Mouse (Mus musculus) myocyte (in vitro differentiated cells): ENCODE data around the gene Angptl6. TPM values are rescaled to one million over a fixed set of nuclear protein-coding genes. Genes with fewer than 3 reads are reported as not detected.

ENCODE experiments used
- H3K27me3 ChIP-seq: one replicate; pipeline ENCODE4 v1.6.1; 2011; ENCODE audit not compliant: control insufficient read depth, insufficient read depth, insufficient read length
- H3K36me3 ChIP-seq: one replicate; pipeline ENCODE4 v1.6.1; 2011; ENCODE audit not compliant: control insufficient read depth, insufficient read depth
- H3K4me2 ChIP-seq: one replicate; pipeline ENCODE4 v1.6.1; 2011; ENCODE audit warnings: low read depth, control low read depth
- H3K4me3 ChIP-seq: one replicate; pipeline ENCODE4 v1.5.1; 2011; ENCODE audit warnings: mild to moderate bottlenecking, control low read depth, moderate library complexity
- H3K79me2 ChIP-seq: one replicate; pipeline ENCODE4 v1.6.1; 2011; ENCODE audit not compliant: control insufficient read depth, insufficient read depth
- H3ac ChIP-seq: one replicate; pipeline ENCODE4 v1.6.1; 2011; ENCODE audit not compliant: control insufficient read depth, insufficient read length
- CEBPB ChIP-seq: IDR thresholded peaks from 2 replicates; pipeline ENCODE4 v1.6.1; 2011; ENCODE audit warnings: mild to moderate bottlenecking, moderate library complexity; ENCODE audit not compliant: poor library complexity, insufficient read depth, severe bottlenecking
- E2F4 ChIP-seq: IDR thresholded peaks from one replicate; pipeline ENCODE4 v1.6.1; 2011; ENCODE audit warnings: mild to moderate bottlenecking, control low read depth, moderate library complexity; ENCODE audit not compliant: insufficient read depth
- MAX ChIP-seq: IDR thresholded peaks from one replicate; pipeline ENCODE4 v1.6.1; 2011; ENCODE audit warnings: low read depth, mild to moderate bottlenecking, control low read depth
- MYOD1 ChIP-seq, 3 experiments: IDR thresholded peaks; one replicate each; pipeline ENCODE4 v1.6.1; 2011; ENCODE audit warnings: control low read depth in 2 of 3, low read depth in 2 of 3, mild to moderate bottlenecking in 2 of 3, moderate library complexity in 1 of 3; ENCODE audit not compliant: insufficient read length in 2 of 3, control insufficient read depth in 1 of 3
- MYOG ChIP-seq, 3 experiments: IDR thresholded peaks; one replicate each; pipeline ENCODE4 v1.6.1; 2011; ENCODE audit warnings: control low read depth in 2 of 3, low read depth in 2 of 3, mild to moderate bottlenecking in 2 of 3; ENCODE audit not compliant: insufficient read length in 2 of 3, control insufficient read depth in 1 of 3, insufficient read depth in 1 of 3
- POLR2A ChIP-seq: IDR thresholded peaks from one replicate; pipeline ENCODE4 v1.6.1; 2011; ENCODE audit warnings: low read depth, mild to moderate bottlenecking, control low read depth, moderate library complexity; ENCODE audit not compliant: insufficient read length
- POLR2AphosphoS2 ChIP-seq: IDR thresholded peaks from one replicate; pipeline ENCODE4 v1.6.1; 2011; ENCODE audit warnings: low read depth, control low read depth; ENCODE audit not compliant: insufficient read length
- REST ChIP-seq: IDR thresholded peaks from one replicate; pipeline ENCODE4 v1.6.1; 2011; ENCODE audit warnings: mild to moderate bottlenecking, control low read depth, moderate library complexity; ENCODE audit not compliant: insufficient read depth, insufficient read length
- SRF ChIP-seq: IDR thresholded peaks from one replicate; pipeline ENCODE4 v1.6.1; 2011; ENCODE audit warnings: low read depth; ENCODE audit not compliant: control insufficient read depth, insufficient read length
- TCF12 ChIP-seq: IDR thresholded peaks from one replicate; pipeline ENCODE4 v1.6.1; 2011; ENCODE audit warnings: mild to moderate bottlenecking, control low read depth; ENCODE audit not compliant: poor library complexity, insufficient read depth, severe bottlenecking
- TCF3 ChIP-seq: IDR thresholded peaks from one replicate; pipeline ENCODE4 v1.6.1; 2011; ENCODE audit warnings: low read depth, control low read depth; ENCODE audit not compliant: insufficient read length
- USF1 ChIP-seq: IDR thresholded peaks from one replicate; pipeline ENCODE4 v1.6.1; 2011; ENCODE audit warnings: low read depth, mild to moderate bottlenecking, control low read depth, moderate library complexity
- polyA plus RNA-seq: library from polyadenylated mRNA; unstranded; fragments of >200 nt; fragmentation: generic; extraction: Trizol; gene quantifications from one replicate; pipeline ENCODE4 v1.2.1, GENCODE M21; 2012; ENCODE audit warnings: missing spikeins

The Angptl6 gene
- polyA plus RNA-seq, 1 experiment: 12.6 TPM

DNA sequence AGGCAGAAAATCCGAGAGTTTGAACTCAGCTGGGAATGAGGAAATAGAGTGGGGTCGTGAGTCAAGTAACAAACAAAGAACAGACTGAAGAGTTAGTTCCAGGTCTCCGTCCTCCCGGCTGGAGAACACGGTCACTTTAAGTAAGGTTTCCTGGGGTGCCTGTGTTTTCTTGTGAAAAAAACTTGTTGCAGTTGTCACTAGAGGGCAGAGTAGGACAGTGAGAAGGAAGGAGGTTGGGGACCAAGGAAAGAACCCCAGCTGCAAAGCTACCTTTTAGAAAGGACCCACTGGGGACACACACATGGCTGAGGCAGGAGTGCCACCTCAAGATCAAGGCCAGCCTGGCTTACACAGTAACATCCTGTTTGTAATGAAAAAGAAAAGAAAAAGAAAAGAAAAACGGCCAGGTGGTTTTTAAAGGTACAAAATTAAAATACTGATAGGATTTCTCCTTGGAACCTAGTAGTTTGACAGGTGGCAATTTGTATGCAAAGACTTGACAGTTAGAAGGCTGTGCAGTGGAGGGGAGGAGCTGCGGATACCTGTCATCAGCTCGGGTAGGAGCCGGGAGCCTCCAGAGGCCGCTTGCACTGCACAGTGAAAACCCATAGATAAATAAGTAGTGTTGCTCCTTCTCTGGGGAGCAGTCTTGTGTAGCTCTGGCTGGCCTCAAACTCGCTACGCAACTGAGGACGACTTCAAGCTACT, 22.1 kb upstream of the Angptl6 start:
- H3K4me3 ChIP-seq: no peak overlapping the region
- no peaks in the 10 kb centered on the region for H3K27me3 ChIP-seq
- H3K79me2 ChIP-seq: peaks cover 15% of the 10 kb centered on the region
- H3ac ChIP-seq: no peak overlapping the region
- TF ChIP-seq TCF12: no peak
- no peak overlapping the region for H3K4me2 ChIP-seq
- H3K36me3 ChIP-seq: peaks cover 6% of the 10 kb centered on the region

DNA sequence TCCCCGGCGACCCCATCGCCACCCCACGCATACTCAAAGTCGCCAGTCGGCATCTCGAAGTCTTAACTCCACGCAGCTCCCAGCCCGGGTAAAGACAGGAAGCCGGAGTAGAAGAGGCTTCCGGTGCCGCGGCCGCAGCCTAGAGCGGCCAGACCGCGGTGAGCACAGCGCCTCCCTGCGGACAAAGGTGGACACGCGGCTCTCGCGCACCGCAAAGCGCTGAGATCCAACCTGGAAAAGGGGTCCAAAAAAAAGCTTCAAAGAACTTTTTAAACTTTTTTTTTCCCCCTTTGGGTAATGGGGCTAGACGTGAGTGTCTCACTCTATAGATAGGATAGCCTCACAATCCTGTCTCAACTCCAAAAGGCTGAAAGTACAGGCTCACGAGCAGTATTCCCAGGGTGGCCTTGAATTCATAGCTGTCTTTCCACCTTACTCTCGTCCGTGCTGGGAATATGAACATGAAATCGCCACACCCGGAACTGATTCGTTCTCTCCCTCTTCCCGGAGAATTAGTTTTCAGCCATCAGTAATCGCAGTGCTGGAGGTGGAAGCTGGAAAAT, 19.1 kb upstream of the Angptl6 start, which contains the start of gene Eif3g:
Gene Eif3g (minus strand): TSS at position 113 of the 563 bp plus-strand sequence.
- peaks cover 4% of the 10 kb centered on the region for H3K36me3 ChIP-seq
- peaks cover 15% of the 10 kb centered on the region for H3K79me2 ChIP-seq
- no peaks in the 10 kb centered on the region for H3K27me3 ChIP-seq
- peak within 1 kb of the TSS; percentile 93 for H3K4me2 ChIP-seq
- peak within 1 kb of the TSS; percentile 62 for H3K4me3 ChIP-seq
- TF ChIP-seq POLR2AphosphoS2 (peak; percentile 70), REST (no peak), MYOG (IDR thresholded peaks at IDR 0.05; ENCODE audit: control insufficient read depth in 1 of 3, insufficient read depth in 1 of 3, insufficient read length in 2 of 3, low read depth in 2 of 3) (peak in 2 of 3 experiments; percentile 12 to 22), POLR2A (peak; percentile 71)
- peak within 1 kb of the TSS; percentile 98 for H3ac ChIP-seq

DNA sequence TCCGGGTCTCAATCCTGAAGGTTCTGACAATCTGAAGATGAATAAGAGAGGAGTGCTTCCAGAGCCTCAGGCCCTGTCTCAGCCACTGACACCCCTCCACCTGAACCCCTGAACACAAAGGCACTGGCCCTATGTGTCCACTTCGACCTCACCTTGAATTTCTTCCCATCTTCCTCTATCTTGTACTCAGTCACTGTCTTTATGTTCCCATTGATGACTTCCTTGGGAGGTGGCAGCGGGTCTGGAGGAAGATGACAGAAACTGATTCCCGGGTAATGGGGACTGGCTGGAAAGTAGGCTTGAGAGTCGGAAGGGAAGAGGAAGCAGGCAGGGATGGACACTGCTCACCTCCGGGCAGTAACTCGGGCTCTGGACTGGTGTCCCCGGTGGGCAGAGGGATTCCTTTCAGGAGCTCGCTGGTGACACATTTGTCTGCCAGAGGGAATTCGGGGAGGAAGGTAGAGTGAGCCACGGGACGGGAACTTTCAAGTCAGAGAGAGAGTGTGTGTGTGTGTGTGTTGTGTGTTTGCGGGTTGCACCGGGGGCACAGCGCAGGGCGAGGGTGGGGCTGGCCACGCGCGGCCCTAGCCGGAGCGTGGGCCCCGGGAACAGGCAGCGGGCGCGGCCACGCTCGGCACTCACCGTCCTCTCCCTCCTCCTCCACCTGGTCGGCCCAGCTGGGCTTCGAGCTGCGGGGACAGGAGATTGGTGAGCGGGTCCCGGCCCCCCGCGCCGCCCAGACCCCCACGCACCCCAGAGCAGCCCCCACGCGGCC, 18.4 kb upstream of the Angptl6 start:
- H3K4me2 ChIP-seq: peak overlapping the region; percentile 93
- peak overlapping the region; percentile 98 for H3ac ChIP-seq
- peak in 1 of 3 experiments; percentile 3 for TF ChIP-seq MYOG (IDR thresholded peaks at IDR 0.05; ENCODE audit: control insufficient read depth in 1 of 3, insufficient read depth in 1 of 3, insufficient read length in 2 of 3, low read depth in 2 of 3)
- TF ChIP-seq TCF12: no peak
- H3K36me3 ChIP-seq: peaks cover 4% of the 10 kb centered on the region
- H3K4me3 ChIP-seq: peak overlapping the region; percentile 62
- H3K27me3 ChIP-seq: no peaks in the 10 kb centered on the region
- H3K79me2 ChIP-seq: peaks cover 15% of the 10 kb centered on the region

DNA sequence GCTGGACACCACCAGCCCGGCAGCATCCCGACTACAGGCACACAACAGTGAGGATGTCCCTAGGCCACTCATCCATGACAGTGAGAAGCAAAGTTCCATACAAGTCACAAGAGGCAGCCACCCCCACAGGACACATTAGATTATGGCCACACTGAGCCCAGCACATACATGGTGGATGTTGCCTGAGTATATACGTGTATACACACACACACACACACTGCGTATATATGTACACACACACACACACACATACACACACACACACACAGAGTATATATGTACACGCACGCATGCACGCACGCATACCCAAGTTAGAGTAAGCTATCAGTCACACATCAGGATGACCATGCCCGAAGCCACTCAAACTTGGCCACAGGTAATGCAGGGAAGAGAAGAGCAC, 15.9 kb upstream of the Angptl6 start:
- Histone ChIP-seq H3ac (no peak overlapping the region), H3K79me2 (peaks cover 15% of the 10 kb centered on the region), H3K36me3 (peaks cover 21% of the 10 kb centered on the region), H3K4me3 (no peak overlapping the region), H3K27me3 (no peaks in the 10 kb centered on the region), H3K4me2 (no peak overlapping the region)
- TF ChIP-seq REST: no peak

DNA sequence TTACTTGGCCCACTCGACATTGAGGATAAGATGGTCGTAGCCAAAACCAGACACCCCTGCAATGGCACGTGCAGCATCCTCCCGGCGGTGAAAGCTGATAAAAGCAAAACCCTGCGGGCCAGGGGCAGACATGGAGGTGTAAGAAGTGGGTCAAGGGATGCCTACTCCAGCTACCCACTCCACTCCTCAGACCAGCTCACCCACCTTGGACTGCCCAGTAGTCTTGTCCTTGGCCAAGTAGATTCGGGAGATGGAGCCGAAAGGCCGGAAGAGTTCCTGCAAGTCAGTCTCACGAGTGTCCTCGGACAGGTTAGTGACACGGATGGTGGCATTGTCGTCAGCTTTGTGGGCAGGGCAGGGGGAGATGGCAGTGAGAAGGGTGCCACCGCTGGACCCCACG, 15.1 kb upstream of the Angptl6 start:
- TF ChIP-seq USF1 (no peak), E2F4 (no peak), SRF (no peak), MYOD1 (IDR thresholded peaks at IDR 0.05; ENCODE audit: control insufficient read depth in 1 of 3, insufficient read length in 2 of 3, low read depth in 2 of 3) (no peak), POLR2AphosphoS2 (no peak), TCF12 (no peak), MYOG (IDR thresholded peaks at IDR 0.05; ENCODE audit: control insufficient read depth in 1 of 3, insufficient read depth in 1 of 3, insufficient read length in 2 of 3, low read depth in 2 of 3) (no peak), MAX (no peak), REST (no peak)
- Histone ChIP-seq H3ac (no peak overlapping the region), H3K27me3 (no peaks in the 10 kb centered on the region), H3K4me3 (no peak overlapping the region), H3K4me2 (no peak overlapping the region), H3K79me2 (peaks cover 19% of the 10 kb centered on the region), H3K36me3 (peaks cover 28% of the 10 kb centered on the region)

DNA sequence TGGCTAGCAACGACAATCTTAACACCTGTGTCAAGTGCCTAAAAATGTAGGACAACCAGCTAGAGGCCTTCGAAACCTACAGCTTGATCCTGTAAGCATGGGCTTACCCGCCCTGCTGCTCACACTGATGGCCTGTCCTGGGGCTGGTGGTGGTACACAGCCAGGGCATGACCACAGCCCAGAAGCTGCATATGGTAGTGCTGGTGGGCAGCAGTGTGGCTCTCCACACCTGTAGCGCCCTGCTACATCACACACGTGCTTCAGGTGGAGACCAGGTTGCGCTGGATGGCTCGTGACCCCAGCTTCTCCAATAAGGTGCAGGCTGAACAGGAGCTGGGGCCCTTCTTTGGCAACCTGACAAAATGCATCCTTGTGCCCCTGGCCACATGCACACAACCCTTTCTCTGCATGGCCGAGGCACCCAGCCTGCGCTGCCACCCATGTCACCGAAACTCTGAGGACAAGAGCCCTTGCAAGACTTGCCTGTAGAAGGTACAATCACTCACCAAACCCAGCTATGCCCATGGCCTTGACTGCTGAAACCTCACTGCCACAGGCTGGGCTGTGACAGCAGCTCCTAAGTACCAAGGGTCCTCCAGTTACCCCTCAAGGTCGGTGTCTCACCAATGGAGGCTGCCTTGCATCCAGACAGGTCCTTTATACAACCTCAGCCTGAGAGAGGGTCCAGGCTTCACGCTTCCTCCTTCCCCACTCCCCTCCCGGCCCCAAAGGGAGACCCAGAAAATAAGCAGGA, 14.2 kb upstream of the Angptl6 start:
- Histone ChIP-seq H3K79me2 (peaks cover 25% of the 10 kb centered on the region), H3K4me3 (no peak overlapping the region), H3K27me3 (no peaks in the 10 kb centered on the region), H3ac (no peak overlapping the region), H3K4me2 (no peak overlapping the region), H3K36me3 (peaks cover 29% of the 10 kb centered on the region)
- TF ChIP-seq POLR2A (peak; percentile 49), MAX (no peak), USF1 (no peak), CEBPB (no peak), TCF3 (no peak), MYOD1 (IDR thresholded peaks at IDR 0.05; ENCODE audit: control insufficient read depth in 1 of 3, insufficient read length in 2 of 3, low read depth in 2 of 3) (no peak), REST (no peak), POLR2AphosphoS2 (peak; percentile 90), MYOG (IDR thresholded peaks at IDR 0.05; ENCODE audit: control insufficient read depth in 1 of 3, insufficient read depth in 1 of 3, insufficient read length in 2 of 3, low read depth in 2 of 3) (no peak), SRF (no peak)
